Mouse (Mus musculus) G1E (cell line): ENCODE data around the gene Tmem86a.

Experiments
- CTCF ChIP-seq: IDR thresholded peaks from 2 replicates; pipeline ENCODE4 v1.5.1; 2012; ENCODE audit warnings: low read depth, low read length, inconsistent platforms, mixed read lengths
- GATA1 ChIP-seq: IDR thresholded peaks from 2 replicates; pipeline ENCODE4 v1.6.1; 2012; ENCODE audit warnings: borderline replicate concordance, low read length, inconsistent platforms, mixed read lengths
- GATA2 ChIP-seq: IDR thresholded peaks from 2 replicates; pipeline ENCODE4 v1.6.1; 2012; ENCODE audit warnings: low read depth, low read length, inconsistent platforms, borderline replicate concordance
- POLR2AphosphoS5 ChIP-seq: IDR thresholded peaks from 2 replicates; pipeline ENCODE4 v1.6.1; 2012; ENCODE audit warnings: low read depth, low read length, inconsistent platforms; ENCODE audit not compliant: insufficient replicate concordance
- TAL1 ChIP-seq: conservative IDR thresholded peaks from 2 replicates; pipeline ENCODE4 v1.6.1; 2012; ENCODE audit warnings: low read depth, low read length, inconsistent platforms, mixed read lengths

DNA sequence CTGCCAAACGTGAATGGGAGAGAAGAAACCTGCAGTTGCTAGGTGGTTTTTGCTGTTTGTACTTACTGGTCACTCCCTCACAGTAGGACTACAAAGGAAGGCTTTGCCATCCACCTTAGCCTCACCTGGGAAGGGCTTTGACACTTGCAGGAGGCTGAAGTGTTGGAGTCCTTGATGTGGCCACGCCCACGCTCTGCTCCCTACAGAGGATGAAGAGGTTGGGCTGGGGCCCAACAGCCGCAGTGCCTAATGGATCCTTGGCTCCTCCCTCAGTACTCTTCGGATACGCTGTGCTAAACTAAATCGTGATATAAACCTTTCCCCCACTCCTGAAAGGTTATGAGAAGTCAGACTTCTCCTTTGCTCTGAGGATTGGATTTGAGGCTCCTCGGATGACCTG, 29.4 kb upstream of the Tmem86a start:
- no peak for TF ChIP-seq GATA1
- TF ChIP-seq CTCF, result no peak
- TF ChIP-seq TAL1, result no peak
- TF ChIP-seq POLR2AphosphoS5, result no peak
- no peak for TF ChIP-seq GATA2
